Mouse (Mus musculus) erythroblast, embryonic 14.5 days (primary cell): ENCODE measurements around the gene Slc41a2. TPM values are rescaled to one million over a fixed set of nuclear protein-coding genes. Genes with fewer than 3 reads are reported as not detected.

Experiments
- H3K27me3 ChIP-seq: 2 replicates; pipeline ENCODE4 v1.6.1; 2012; ENCODE audit warnings: inconsistent platforms; ENCODE audit not compliant: control insufficient read depth
- H3K36me3 ChIP-seq: 2 replicates; pipeline ENCODE4 v1.6.1; 2012; ENCODE audit warnings: mild to moderate bottlenecking, inconsistent platforms; ENCODE audit not compliant: control insufficient read depth
- H3K4me1 ChIP-seq: 2 replicates; pipeline ENCODE4 v1.6.1; 2012; ENCODE audit warnings: inconsistent platforms; ENCODE audit not compliant: control insufficient read depth
- H3K4me3 ChIP-seq: replicated peaks from 2 replicates; pipeline ENCODE3; 2012; ENCODE audit warnings: moderate library complexity, mild to moderate bottlenecking, inconsistent platforms
- H3K9me3 ChIP-seq: 2 replicates; pipeline ENCODE4 v1.6.1; 2012; ENCODE audit warnings: low read length, inconsistent platforms, mixed read lengths; ENCODE audit not compliant: control insufficient read depth
- GATA1 ChIP-seq: IDR thresholded peaks from 2 replicates; pipeline ENCODE4 v1.6.1; 2012; ENCODE audit warnings: low read length, inconsistent platforms, mixed read lengths
- TAL1 ChIP-seq: IDR thresholded peaks from 3 replicates; pipeline ENCODE4 v1.6.1; 2012; ENCODE audit warnings: low read length, inconsistent platforms, mixed read lengths
- polyA plus RNA-seq: library from polyadenylated mRNA; stranded (reverse); fragments of >175 nt; gene quantifications from 2 replicates; pipeline ENCODE4 v1.2.3, GENCODE M21; 2012

Slc41a2 gene
- polyA plus RNA-seq, 1 experiment, result not detected

- no peaks in the 10 kb centered on the region for H3K9me3 ChIP-seq
- no peak overlapping the region for H3K4me3 ChIP-seq
- H3K4me1 ChIP-seq, result no peaks in the 10 kb centered on the region
- H3K27me3 ChIP-seq, result no peaks in the 10 kb centered on the region
- no peaks in the 10 kb centered on the region for H3K36me3 ChIP-seq
- no peak for TF ChIP-seq GATA1
- TF ChIP-seq TAL1, result no peak
These were observed 127.6 kb downstream of the Slc41a2 start for GRCm38 (mm10) chr10:83210122-83210521.

GRCm38 (mm10) chr10:83209388-83209787 is 128.3 kb downstream of the Slc41a2 start:
- TF ChIP-seq GATA1 (no peak), TAL1 (no peak)
- no peak overlapping the region for H3K4me3 ChIP-seq
- no peaks in the 10 kb centered on the region for H3K4me1 ChIP-seq
- H3K9me3 ChIP-seq, result no peaks in the 10 kb centered on the region
- no peaks in the 10 kb centered on the region for H3K36me3 ChIP-seq
- no peaks in the 10 kb centered on the region for H3K27me3 ChIP-seq

GRCm38 (mm10) chr10:83208436-83208835 is 129.2 kb downstream of the Slc41a2 start:
- no peaks in the 10 kb centered on the region for H3K4me1 ChIP-seq
- H3K4me3 ChIP-seq, result no peak overlapping the region
- TF ChIP-seq TAL1, result no peak
- TF ChIP-seq GATA1, result no peak
- H3K36me3 ChIP-seq, result no peaks in the 10 kb centered on the region
- no peaks in the 10 kb centered on the region for H3K27me3 ChIP-seq
- no peaks in the 10 kb centered on the region for H3K9me3 ChIP-seq

- Histone ChIP-seq H3K27me3 (no peaks in the 10 kb centered on the region; the same call in 1 of the 2 replicates), H3K4me3 (no peak overlapping the region), H3K9me3 (no peaks in the 10 kb centered on the region), H3K4me1 (no peaks in the 10 kb centered on the region), H3K36me3 (no peaks in the 10 kb centered on the region)
- no peak for TF ChIP-seq TAL1
These were observed 134.6 kb downstream of the Slc41a2 start for GRCm38 (mm10) chr10:83202906-83203702.

- Histone ChIP-seq H3K27me3 (no peaks in the 10 kb centered on the region; the same call in 1 of the 2 replicates), H3K36me3 (no peaks in the 10 kb centered on the region), H3K4me1 (peaks cover 3% of the 10 kb centered on the region), H3K4me3 (no peak overlapping the region), H3K9me3 (no peaks in the 10 kb centered on the region)
- TF ChIP-seq TAL1 (no peak), GATA1 (no peak)
These were observed 136.2 kb downstream of the Slc41a2 start for GRCm38 (mm10) chr10:83201525-83201924.

- no peaks in the 10 kb centered on the region for H3K9me3 ChIP-seq
- H3K4me3 ChIP-seq, result no peak overlapping the region
- no peaks in the 10 kb centered on the region; the same call in 1 of the 2 replicates for H3K27me3 ChIP-seq
- no peak for TF ChIP-seq GATA1
- TF ChIP-seq TAL1, result no peak
- H3K4me1 ChIP-seq, result peaks cover 5% of the 10 kb centered on the region
- peaks cover 3% of the 10 kb centered on the region for H3K36me3 ChIP-seq
These were observed 138.4 kb downstream of the Slc41a2 start for GRCm38 (mm10) chr10:83199290-83199689.

GRCm38 (mm10) chr10:83198692-83199091 is 139.0 kb downstream of the Slc41a2 start:
- H3K27me3 ChIP-seq, result no peaks in the 10 kb centered on the region; the same call in 1 of the 2 replicates
- peaks cover 3% of the 10 kb centered on the region for H3K36me3 ChIP-seq
- no peak overlapping the region for H3K4me3 ChIP-seq
- TF ChIP-seq TAL1, result no peak
- no peak for TF ChIP-seq GATA1
- peaks cover 5% of the 10 kb centered on the region for H3K4me1 ChIP-seq
- H3K9me3 ChIP-seq, result no peaks in the 10 kb centered on the region

GRCm38 (mm10) chr10:83197690-83198336 is 139.9 kb downstream of the Slc41a2 start:
- Histone ChIP-seq H3K4me3 (no peak overlapping the region), H3K4me1 (peaks cover 5% of the 10 kb centered on the region), H3K36me3 (peaks cover 5% of the 10 kb centered on the region), H3K9me3 (no peaks in the 10 kb centered on the region), H3K27me3 (no peaks in the 10 kb centered on the region)
- TF ChIP-seq GATA1, result no peak
- TF ChIP-seq TAL1, result no peak

- H3K4me3 ChIP-seq, result no peak overlapping the region
- no peaks in the 10 kb centered on the region for H3K9me3 ChIP-seq
- peaks cover 15% of the 10 kb centered on the region for H3K4me1 ChIP-seq
- peaks cover 17% of the 10 kb centered on the region for H3K36me3 ChIP-seq
- TF ChIP-seq GATA1, result no peak
- TF ChIP-seq TAL1, result no peak
- H3K27me3 ChIP-seq, result no peaks in the 10 kb centered on the region
These were observed 145.7 kb downstream of the Slc41a2 start for GRCm38 (mm10) chr10:83191982-83192381.
